9 mouse cellular contexts compared by ENCODE assay signal in the genomic region with DNA sequence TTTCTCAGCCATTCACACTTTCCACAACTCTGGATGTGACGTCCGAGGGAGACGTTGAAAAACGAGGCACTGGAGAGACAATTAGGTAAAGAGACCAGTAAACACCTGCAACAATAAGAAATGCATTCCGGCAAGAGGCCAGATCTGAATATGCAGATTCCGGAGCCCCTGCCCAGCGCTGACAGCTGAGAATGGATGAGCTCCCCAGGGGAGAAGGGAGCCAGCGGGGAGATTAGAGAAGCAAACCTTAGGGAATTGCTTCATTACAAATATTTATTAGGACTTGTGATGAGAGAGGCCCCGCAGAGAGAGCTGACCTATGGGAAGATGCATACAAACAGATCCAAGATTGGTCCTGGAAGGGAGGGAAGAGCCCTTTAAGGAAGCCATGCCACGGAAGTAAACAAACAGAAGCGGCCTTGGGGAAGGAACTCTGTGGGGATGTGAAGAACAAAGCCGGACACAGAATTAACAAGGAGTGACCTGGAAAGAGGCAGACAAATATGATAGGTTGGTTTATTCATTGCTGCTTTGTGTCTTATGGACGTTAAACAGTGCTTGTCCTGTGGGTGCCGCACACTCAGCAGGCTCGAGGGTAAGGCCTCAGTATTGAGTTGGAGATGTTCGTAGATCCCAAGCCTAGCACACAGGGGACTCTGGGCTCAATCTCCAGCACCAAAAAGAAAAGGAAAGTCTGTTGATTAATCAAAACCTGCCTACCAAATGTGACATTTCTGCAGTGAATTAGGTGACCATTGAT.
DNase-seq lines count a peak whose midpoint lies in the region; ATAC-seq lines count a peak whose summit lies in the region.
"Had no signal": no experiment of that assay in that cellular context is flagged by ENCODE, and none has a peak within 500 bp of the region (broad histone marks: within the 10 kb centered on the region; RNA-seq: fewer than 3 reads in every experiment).

No protein-coding gene starts in this region.

- no peak for ATAC-seq in kidney, embryonic 15.5 days (replicated peaks; ENCODE audit: low FRiP score)
- no peak for ATAC-seq in embryonic facial prominence, embryonic 13.5 days (ENCODE audit: insufficient number of reproducible peaks, insufficient read depth, low FRiP score, low TSS enrichment, low read depth)
- ATAC-seq in hindbrain, embryonic 13.5 days (ENCODE audit: low FRiP score): peak; percentile 59
- ATAC-seq in midbrain, embryonic 15.5 days (replicated peaks): peak; percentile 42

- no peaks in the 10 kb centered on the region for H3K27me3 ChIP-seq in kidney, embryonic 15.5 days
- H3K27me3 ChIP-seq in embryonic facial prominence, embryonic 13.5 days: peaks cover 16% of the 10 kb centered on the region; the same call in 1 of the 2 replicates
- no peaks in the 10 kb centered on the region for H3K27me3 ChIP-seq in hindbrain, embryonic 13.5 days
- H3K27me3 ChIP-seq in midbrain, embryonic 15.5 days (replicated peaks): no peaks in the 10 kb centered on the region

- H3K4me1 ChIP-seq in kidney, embryonic 15.5 days: peaks cover 18% of the 10 kb centered on the region
- H3K4me1 ChIP-seq in embryonic facial prominence, embryonic 13.5 days: peaks cover 12% of the 10 kb centered on the region
- H3K4me1 ChIP-seq in hindbrain, embryonic 13.5 days (replicated peaks): peaks cover 16% of the 10 kb centered on the region
- peaks cover 13% of the 10 kb centered on the region for H3K4me1 ChIP-seq in midbrain, embryonic 15.5 days

- 0 out of 2 replicates have a peak overlapping the region, but pooled peaks have one; percentile 8 for H3K9ac ChIP-seq in kidney, embryonic 15.5 days
- H3K9ac ChIP-seq in embryonic facial prominence, embryonic 13.5 days: no peak overlapping the region
- 0 out of 2 replicates have a peak overlapping the region, but pooled peaks have one; percentile 58 for H3K9ac ChIP-seq in hindbrain, embryonic 13.5 days
- H3K9ac ChIP-seq in midbrain, embryonic 15.5 days: no peak overlapping the region
- H3K9ac ChIP-seq: liver, embryonic 14.5 days had no signal

- no peak overlapping the region for H3K27ac ChIP-seq in kidney, embryonic 15.5 days
- H3K27ac ChIP-seq in embryonic facial prominence, embryonic 13.5 days: no peak overlapping the region
- 0 out of 2 replicates have a peak overlapping the region, but pooled peaks have one; percentile 9 for H3K27ac ChIP-seq in hindbrain, embryonic 13.5 days
- no peak overlapping the region for H3K27ac ChIP-seq in midbrain, embryonic 15.5 days
- H3K27ac ChIP-seq: liver, embryonic 14.5 days had no signal

- H3K4me3 ChIP-seq in kidney, embryonic 15.5 days (replicated peaks): peak overlapping the region; percentile 18
- H3K4me3 ChIP-seq in embryonic facial prominence, embryonic 13.5 days: no peak overlapping the region
- H3K4me3 ChIP-seq in hindbrain, embryonic 13.5 days: peak overlapping the region; percentile 24
- peak overlapping the region; percentile 11 for H3K4me3 ChIP-seq in midbrain, embryonic 15.5 days

- H3K36me3 ChIP-seq in kidney, embryonic 15.5 days: no peaks in the 10 kb centered on the region
- H3K36me3 ChIP-seq in embryonic facial prominence, embryonic 13.5 days: no peaks in the 10 kb centered on the region
- H3K36me3 ChIP-seq in hindbrain, embryonic 13.5 days: no peaks in the 10 kb centered on the region
- no peaks in the 10 kb centered on the region for H3K36me3 ChIP-seq in midbrain, embryonic 15.5 days (replicated peaks)

- H3K9me3 ChIP-seq in kidney, embryonic 15.5 days (replicated peaks): no peaks in the 10 kb centered on the region
- H3K9me3 ChIP-seq in embryonic facial prominence, embryonic 13.5 days: no peaks in the 10 kb centered on the region
- no peaks in the 10 kb centered on the region for H3K9me3 ChIP-seq in hindbrain, embryonic 13.5 days
- H3K9me3 ChIP-seq in midbrain, embryonic 15.5 days: no peaks in the 10 kb centered on the region

- DNase-seq in kidney, postnatal 14 days: no peak
- DNase-seq in right cerebral cortex, postnatal 4 days: no peak
- DNase-seq in ovary, postnatal 36 days (ENCODE audit: low spot score): no peak
- no peak for DNase-seq in natural killer cell, adult 2 months (ENCODE audit: low spot score in 2 of 2)

- peak overlapping the region; percentile 51 for H3K4me2 ChIP-seq in kidney, embryonic 15.5 days
- H3K4me2 ChIP-seq in embryonic facial prominence, embryonic 13.5 days: peak overlapping the region; percentile 3
- H3K4me2 ChIP-seq in hindbrain, embryonic 13.5 days: peak overlapping the region; percentile 52
- peak overlapping the region; percentile 44 for H3K4me2 ChIP-seq in midbrain, embryonic 15.5 days

- 13% methylated on average over 16 of the region's 16 CpGs for WGBS in kidney, embryonic 15.5 days
- WGBS in embryonic facial prominence, embryonic 13.5 days: 12% methylated on average over 16 of the region's 16 CpGs
- WGBS in hindbrain, embryonic 13.5 days: 2% methylated on average over 16 of the region's 16 CpGs
- 5% methylated on average over 16 of the region's 16 CpGs for WGBS in midbrain, embryonic 15.5 days

Comparison
In these comparisons a context has a peak if more than half of its experiments do, and no peak if none do; other contexts are left out.
1. ATAC-seq: peak in hindbrain, embryonic 13.5 days (single experiment) and midbrain, embryonic 15.5 days (single experiment); none in kidney, embryonic 15.5 days (single experiment) and embryonic facial prominence, embryonic 13.5 days (single experiment).
2. H3K9ac ChIP-seq: peak in kidney, embryonic 15.5 days (single experiment) and hindbrain, embryonic 13.5 days (single experiment); none in embryonic facial prominence, embryonic 13.5 days (single experiment) and midbrain, embryonic 15.5 days (single experiment).
3. Peak in every context shown above with its lines, with median percentiles within 50 percentile points of each other: H3K4me2 ChIP-seq.